Mouse (Mus musculus): ENCODE measurements around the gene Taldo1.

DNA sequence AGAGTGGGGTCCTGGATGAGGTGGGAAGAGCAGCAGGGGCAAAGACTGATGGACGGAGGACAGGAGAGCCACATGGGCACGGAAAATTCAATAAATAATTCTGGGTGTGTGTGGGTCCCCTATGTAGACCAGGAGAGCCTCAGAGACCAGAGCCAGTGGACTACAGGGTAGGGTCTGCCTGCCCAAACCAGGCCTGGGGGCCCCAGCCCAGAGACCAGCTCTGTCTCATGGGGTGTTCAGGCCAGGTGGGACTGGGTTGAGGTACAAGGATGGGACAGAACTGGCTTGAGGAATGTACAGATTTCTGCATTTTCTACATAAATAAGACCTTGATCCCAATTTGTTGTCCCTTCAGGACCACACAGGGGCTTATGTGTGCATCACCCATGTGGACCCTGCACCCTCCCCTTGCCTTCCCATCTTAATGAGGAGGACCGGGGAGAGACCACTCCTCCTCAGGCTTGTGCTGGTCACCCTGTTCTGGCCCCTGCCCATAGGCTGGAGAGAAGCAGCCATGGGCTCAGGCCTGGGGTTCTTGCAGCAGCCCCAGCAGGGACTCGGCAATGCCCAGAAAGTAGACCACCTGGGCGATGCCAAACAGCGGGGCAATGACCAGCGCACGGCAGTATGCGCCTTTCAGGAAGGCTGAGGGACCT, 38.7 kb downstream of the Taldo1 start:
- TF ChIP-seq CTCF (IDR thresholded peaks at IDR 0.05; ENCODE audit: borderline replicate concordance, insufficient read depth, low read length) (no peak), POLR2A (IDR thresholded peaks at IDR 0.05; ENCODE audit: low read depth, low read length) (no peak)
